Mouse (Mus musculus) kidney, postnatal 4 days (tissue): ENCODE results near the gene Calr.

Source experiments
- DNase-seq, 2 experiments: peaks; one replicate each; pipeline ENCODE4 v3.0.0; 2021; ENCODE audit warnings: mixed read lengths in 2 of 2

Gene Calr

DNA sequence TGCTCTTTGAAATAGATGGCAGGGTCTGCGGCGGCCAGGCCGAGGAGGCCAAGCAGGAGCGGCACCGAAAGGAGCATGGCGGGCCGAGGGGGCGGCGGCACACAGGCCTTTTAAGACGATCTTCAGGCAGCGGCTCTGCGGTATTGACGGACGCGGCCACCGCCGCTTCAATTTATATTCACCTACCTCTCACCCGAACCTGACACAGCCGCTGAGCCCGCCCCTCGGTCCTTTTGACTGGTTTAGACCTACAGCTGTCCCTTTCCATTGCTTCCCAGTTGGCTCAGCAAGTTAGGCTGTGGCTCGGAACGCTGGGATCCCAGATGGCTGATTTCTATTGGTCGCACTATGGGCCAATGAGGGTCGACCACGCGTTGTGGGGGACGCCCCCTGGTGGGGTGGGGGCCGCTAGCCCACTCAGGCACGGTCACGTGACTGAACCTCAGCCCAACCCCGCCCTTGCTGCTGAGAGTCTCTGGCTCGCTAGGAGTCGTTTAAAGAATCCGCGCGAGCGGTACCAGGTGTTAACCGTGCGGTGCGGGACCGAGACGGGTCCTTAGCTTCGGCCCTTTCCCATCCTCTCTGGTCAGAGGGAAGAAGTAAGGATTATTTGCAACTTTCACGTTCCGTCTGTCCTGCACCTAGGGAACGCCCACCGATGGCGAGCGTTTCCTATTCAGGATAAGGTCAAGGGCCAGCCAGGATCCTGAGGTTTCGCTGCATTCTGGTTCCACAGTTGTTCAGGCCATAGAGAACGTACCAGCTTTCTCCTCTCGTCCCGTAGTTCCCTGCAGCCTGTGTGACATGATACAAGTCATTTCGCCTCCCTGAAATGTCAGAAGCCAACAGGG lies at the start of gene Calr:
Gene Calr, minus strand, starts transcription at position 213 of the 851 bp plus-strand sequence.
- peak; percentile 98 to 99 for DNase-seq

DNA sequence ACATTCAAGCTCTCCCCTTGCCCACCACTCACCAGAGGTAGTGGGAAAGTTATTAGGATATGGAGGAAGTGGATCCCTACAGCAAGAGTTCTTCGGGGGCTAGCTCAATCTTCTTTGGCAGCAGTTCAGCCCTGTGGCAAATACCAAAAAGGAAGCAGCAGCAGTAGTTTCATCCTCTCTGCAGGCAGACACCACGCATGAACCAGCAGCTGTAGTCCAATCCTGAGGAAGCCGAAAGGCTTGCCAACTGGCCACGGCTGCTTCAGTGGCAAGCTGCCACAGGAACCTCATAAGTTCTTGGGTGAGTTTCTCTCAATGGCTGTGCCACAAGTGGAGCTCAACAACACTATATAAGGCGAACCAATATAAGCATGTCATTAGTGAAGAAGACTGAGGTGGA lies 49.2 kb upstream of the Calr start:
- DNase-seq = no peak

- peak; percentile 88 to 93 for DNase-seq
Measured at GRCm38 (mm10) chr8:84893709-84894134, 47.0 kb upstream of the Calr start, which contains the start of gene Gcdh. TSS of gene Gcdh (minus strand) at chr8:84893921.

- no peak for DNase-seq
Measured at GRCm38 (mm10) chr8:84892993-84893708, 46.4 kb upstream of the Calr start.

DNA sequence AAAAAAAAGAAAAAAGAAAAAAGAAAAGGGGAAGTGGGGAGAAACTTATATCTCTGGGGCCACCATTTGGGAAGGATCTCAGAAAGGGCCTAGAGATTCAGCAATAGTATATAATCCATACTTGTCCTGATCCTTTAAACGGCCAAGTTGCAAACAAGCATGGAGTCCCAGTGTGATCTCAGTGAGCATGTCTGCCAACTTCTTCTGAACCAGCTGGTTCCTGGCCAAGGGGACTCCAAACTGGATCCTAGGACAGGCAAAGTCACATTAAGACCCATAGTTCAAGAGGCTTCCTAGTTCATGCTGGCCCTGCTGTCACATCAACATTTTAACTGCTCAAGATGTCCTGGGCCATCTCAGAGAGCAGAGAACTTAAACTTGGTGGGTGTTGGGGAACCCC lies 42.4 kb upstream of the Calr start:
- no peak for DNase-seq

DNA sequence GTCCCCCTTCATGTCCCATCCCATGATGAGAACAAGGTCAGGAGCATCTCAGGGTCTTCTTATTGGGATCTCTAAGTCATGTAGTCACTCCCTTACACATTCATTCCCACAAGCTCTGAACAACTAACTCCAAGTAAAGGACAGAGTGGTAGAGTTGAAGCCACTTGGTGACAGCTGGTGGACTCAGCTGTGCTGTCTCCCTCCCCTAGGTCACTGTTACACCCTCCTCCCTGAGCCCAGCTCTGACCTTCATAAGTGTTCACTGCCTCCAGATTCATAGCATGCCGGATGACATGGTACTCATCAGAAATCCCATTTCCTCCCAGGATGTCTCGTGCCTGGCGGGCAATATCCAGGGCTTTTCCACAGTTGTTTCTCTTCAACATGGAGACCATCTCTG lies 41.5 kb upstream of the Calr start:
- no peak for DNase-seq

DNA sequence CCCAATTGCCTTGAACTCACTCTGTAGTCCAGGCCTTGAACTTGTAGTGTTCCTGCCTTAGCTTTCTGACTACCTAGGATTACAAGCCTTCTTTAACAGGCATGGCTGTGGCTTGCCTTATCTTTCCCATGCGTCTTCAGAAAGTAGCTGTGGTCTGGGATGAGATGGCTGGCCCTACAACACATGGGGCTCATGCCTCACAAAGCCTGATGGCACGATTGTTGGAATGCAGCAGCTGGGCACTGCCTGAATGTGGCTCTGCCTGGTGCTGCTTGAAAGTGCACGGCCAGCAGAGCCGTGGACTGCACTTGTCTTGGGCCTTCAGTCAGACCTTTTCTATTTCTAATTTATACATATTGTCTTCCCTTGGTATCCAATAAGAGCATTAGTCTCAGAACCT lies 38.0 kb upstream of the Calr start:
- no peak for DNase-seq

- no peak for DNase-seq
Measured at GRCm38 (mm10) chr8:84878915-84879314, 32.2 kb upstream of the Calr start.

DNA sequence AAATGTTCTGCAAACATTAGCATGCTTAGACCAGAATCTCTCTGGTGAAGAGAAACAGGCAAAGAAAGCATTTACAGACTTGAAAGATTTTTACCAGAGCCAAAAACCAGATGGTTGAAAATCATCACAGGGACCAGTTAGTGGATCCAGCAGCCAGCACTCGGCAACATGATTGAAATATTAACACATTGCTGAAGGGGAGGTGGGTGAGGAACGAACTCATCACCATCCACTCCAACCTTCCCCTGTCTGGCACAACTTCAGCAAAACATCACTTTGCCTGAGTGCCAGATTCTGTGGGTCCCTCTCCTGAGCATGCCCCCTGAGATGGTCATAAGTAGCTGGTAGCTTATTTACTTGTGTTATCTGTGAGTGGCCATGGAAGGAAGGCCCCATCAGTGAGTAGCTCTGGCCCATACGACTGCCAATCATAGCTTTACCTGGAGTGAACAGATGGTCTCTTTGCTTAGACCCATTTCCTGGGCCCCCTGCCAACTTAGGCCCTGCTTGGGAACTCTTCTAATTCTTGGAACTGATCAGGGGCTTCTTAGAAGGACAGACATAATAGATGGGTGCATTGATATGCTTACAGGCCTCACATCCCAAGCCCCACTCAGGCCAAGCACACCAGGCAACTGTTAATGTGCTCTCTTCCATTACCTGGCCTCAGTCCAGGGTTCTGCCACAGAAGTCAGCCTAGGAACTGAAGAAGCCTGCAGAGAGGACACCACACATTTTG lies 30.7 kb upstream of the Calr start:
- DNase-seq = no peak

- DNase-seq = no peak
Measured at GRCm38 (mm10) chr8:84874339-84874738, 27.6 kb upstream of the Calr start.

- DNase-seq = no peak
Measured at GRCm38 (mm10) chr8:84873016-84873415, 26.3 kb upstream of the Calr start.

DNA sequence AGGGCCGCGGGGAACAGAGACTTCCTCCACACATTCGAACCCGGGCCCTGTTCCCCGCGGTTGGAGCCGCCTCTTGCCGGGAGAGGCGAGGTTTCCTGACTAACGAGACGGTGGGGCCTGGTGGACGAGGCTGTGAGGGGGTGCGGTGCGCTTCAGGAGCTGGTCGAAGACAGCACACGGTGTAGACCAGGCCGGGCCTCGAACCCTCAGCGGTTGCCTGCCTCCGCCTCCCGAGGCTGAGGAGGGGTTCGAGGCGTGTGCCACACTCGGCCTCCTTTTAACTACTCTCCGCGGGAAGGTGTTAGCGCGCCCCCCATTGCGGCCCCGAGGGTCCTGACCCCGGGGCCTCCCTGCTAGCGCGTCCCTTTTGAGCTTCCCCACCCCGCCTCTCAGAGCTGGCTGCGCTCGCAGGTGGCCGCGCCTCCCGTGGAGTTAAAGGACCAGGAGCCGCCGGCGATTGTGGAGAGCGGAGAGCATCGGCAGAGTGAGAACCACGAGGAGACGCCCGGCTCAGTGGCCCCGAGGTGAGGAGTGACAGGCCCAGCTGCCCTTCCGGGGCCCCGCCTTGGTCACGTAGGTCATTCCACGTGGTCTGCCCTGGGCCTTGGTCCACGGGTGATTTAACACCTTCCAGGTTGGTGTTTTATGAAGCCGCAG lies 25.7 kb upstream of the Calr start:
- DNase-seq = peak; percentile 52 to 70

DNA sequence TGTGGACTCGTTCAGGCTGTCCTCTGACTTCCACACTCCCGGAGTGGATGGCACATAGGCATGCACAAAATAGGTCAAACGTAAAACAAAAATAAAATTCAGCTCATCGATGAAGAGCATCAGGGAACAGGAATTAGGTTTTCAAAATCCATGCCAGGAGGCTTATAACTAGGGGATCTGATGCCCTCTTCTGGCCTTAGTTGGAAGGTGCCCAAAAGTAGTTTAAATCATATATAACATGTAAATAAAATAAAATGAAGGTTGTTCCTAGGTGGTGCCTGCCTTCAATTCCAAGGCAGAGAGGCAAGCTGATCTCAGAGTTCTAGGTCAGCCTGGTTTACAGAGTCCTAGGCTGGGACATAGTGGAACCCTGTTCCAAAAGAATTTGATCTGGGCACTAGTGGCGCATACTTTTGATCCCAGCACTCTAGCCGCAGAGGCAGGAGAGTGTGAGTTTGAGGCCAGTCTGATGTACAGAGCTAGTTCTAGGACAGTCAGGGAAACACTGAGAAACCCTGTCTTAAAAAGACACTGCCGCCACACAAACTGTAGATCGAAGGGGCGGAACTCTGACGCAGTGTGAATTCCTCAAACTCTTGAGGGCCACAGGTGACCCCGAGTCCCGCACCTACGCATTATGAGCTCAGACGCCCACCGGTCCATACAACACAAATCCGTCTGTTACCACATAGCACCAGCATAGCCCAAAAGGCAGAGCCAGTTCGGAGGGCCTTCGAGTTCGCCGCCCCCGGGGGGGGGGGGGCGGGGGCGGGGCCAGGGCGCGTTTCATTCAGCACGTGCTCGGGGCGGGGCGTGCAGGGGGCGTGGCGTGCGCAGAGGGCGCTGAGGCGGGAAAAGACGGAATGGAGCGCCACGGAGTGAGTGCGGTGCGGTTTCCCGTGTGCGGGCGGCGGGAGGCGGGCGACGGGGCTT lies 24.9 kb upstream of the Calr start, which contains the start of gene Syce2:
Gene Syce2, plus strand, starts transcription at position 736 of the 933 bp plus-strand sequence.
- peak; percentile 91 to 94 for DNase-seq

GRCm38 (mm10) chr8:84856864-84857441 lies 10.2 kb upstream of the Calr start, which contains the start of gene Farsa:
TSS of gene Farsa (plus strand) at chr8:84856989.
- DNase-seq = peak; percentile 94 to 96

- DNase-seq = no peak
Measured at GRCm38 (mm10) chr8:84856434-84856833, 9.7 kb upstream of the Calr start.

DNA sequence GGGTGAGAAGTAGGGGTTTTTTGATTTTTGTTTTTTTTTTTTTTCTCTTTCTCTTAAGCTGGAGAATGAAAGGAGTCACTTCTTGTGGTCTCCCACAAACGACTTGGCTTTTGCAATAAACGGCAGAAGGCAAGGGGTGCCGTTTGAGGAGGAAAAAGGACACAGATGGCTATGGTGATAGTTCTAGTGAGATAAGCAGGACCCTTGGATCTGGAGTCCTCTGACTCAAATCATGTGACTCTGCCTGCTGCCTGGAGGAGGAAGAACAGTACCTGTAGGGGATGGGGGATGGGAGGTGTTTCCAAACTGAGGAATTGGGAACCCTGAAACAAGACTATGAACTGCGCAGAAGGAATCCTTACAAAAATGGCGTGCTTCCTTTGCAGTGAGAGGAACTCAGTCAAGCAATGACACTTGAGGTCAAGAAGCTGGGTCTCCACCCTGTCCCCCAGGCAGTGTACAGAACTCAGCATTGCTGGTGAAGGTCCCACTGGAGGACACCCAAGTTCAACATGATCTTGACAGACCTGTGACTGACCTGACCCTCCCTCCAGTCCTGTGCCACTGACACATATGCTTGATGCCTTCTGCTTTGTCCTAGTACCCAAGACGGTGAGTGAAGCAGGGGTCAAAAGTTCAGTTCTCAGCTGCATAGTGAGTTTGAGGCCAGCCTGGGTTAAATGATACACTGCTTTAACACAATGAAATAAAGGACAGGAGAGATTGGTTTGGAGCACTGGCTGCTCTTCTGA lies 1.1 kb upstream of the Calr start:
- no peak for DNase-seq

DNA sequence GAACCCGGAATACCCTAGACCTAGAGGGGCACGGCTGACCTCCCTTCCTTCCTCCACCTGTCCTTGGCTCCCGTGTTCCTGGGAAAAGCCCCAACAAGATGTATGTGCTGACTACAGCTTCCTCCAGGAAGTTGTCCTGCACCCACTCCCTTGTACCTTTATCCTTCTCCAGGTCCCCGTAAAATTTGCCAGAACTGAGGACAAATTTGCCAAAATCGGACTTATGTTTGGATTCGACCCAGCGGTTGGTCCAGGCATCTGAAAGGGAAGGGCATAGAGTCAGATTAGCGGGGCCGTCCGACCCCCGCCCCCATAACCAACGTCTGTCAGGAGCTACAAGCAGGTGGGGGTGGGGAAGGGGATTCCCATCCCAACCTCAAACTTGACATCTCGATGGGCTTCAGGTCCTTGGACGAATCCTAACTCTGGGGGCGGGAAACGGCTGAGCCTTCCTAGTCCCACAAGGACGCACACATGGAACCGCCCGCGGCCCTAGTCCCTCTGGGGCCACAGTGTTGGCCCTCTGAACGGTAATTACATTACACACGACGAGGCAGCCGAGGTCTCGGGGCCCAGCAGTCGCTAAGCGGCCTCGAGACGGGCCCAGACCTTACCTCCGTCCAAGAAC lies 526 bp downstream of the Calr start:
- no peak for DNase-seq

DNA sequence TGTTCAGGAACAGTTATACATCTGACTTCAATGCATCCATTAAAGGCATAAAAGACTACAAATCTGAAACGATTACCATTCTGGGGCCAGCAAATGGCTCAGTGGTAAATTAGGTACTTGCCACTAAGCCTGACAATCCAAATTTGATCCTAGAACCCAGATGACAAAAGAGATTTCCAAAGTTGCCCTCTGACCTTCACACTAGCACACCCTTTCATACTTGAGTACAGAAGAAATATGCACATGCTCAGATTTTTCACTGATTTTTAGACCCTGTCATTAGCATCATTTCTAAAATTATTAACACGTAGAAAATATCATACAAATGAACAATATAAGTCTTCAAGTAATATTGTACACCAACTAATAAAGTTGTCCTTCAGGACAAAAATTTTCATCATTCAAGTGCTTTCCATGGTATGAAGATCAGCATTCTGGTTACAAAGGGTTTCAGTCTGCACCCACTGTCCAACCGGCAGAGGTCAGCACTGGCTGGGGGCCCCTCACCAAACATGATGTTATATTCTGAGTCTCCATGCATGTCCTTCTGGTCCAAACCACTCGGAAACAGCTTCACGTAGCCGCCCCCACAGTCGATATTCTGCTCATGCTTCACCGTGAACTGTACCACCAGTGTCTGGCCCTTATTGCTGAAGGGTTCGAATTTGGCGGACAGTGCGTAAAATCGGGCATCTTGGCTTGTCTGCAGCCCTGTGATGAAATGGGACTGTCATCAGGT lies 1.2 kb downstream of the Calr start:
- peak; percentile 72 to 80 for DNase-seq
